In genomic region chr1:193678448-193678847, GRCm38 (mm10) we compare ENCODE assay signal across 21 mouse cellular contexts.
"Had no signal": no experiment of that assay in that cellular context is flagged by ENCODE, and none has a peak within 500 bp of the region (broad histone marks: within the 10 kb centered on the region; RNA-seq: fewer than 3 reads in every experiment).

No protein-coding gene starts in this region.

- H3K4me2 ChIP-seq: liver, embryonic 11.5 days; lung, embryonic 14.5 days; midbrain, embryonic 12.5 days; neural tube, embryonic 13.5 days; neural tube, embryonic 15.5 days had no signal

- H3K4me3 ChIP-seq: megakaryocyte, embryonic 14.5 days; midbrain, embryonic 10.5 days; midbrain, embryonic 12.5 days; myocyte; neural tube, embryonic 13.5 days; neural tube, embryonic 15.5 days had no signal

- H3K9ac ChIP-seq: liver, embryonic 14.5 days; lung, embryonic 14.5 days; midbrain, embryonic 12.5 days; neural tube, embryonic 13.5 days; neural tube, embryonic 15.5 days had no signal

- H3K27me3 ChIP-seq: megakaryocyte, embryonic 14.5 days; midbrain, embryonic 12.5 days; neural tube, embryonic 13.5 days; neural tube, embryonic 15.5 days had no signal

- H3K27ac ChIP-seq: liver, embryonic 14.5 days; midbrain, embryonic 10.5 days; midbrain, embryonic 12.5 days; neural tube, embryonic 13.5 days; neural tube, embryonic 15.5 days had no signal

- ATAC-seq: midbrain, embryonic 16.5 days had no signal

- H3K36me3 ChIP-seq: midbrain, embryonic 10.5 days; midbrain, embryonic 12.5 days; neural tube, embryonic 13.5 days; neural tube, embryonic 15.5 days had no signal

- H3K4me1 ChIP-seq: megakaryocyte, embryonic 14.5 days had no signal

- DNase-seq: lung, adult 18-20 months; lung, embryonic 14.5 days; lung, postnatal 10 days; lung, postnatal 4 days; retina, postnatal 1 day; right cerebral cortex, adult 18-20 months; right cerebral cortex, postnatal 25 days; right cerebral cortex, postnatal 4 days; spleen, adult 18-20 months; thymus, adult 18-20 months; thymus, postnatal 14 days; thymus, postnatal 4 days had no signal

- H3K9me3 ChIP-seq: megakaryocyte, embryonic 14.5 days; midbrain, embryonic 10.5 days; midbrain, embryonic 12.5 days; neural tube, embryonic 13.5 days; neural tube, embryonic 15.5 days had no signal
